Mouse (Mus musculus) cerebellum, adult 2 months (tissue): ENCODE measurements around the gene Tldc1.

ENCODE experiments used
- CTCF ChIP-seq: fragments of 200-500 bp; IDR thresholded peaks from 2 replicates; pipeline ENCODE4 v1.5.1; 2011; ENCODE audit warnings: low read depth, mild to moderate bottlenecking, control low read depth, low read length, moderate library complexity, borderline replicate concordance; ENCODE audit not compliant: insufficient read depth
- POLR2A ChIP-seq: fragments of 200-500 bp; IDR thresholded peaks from 2 replicates; pipeline ENCODE4 v1.6.1; 2011; ENCODE audit warnings: low read length, control low read depth, borderline replicate concordance; ENCODE audit not compliant: insufficient read depth

DNA sequence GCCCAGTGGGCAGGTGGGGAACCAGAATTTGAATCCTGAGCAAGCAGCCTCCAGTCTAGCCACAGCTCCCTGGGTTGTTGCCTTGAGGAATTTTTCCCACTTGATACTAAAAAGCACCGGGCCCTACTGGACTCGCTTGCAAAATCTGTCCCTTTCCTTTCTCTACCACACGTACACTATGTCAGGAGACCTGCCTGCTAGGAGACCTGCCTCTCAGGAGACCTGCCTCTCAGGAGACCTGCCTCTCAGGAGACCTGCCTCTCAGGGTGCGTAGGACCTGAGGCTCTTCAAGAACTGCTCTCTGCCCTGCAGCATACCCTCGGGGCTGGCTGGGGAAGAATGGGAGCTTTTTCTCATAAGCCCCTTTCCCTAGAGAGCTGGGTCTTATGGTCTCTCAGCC, 64.8 kb downstream of the Tldc1 start:
- TF ChIP-seq POLR2A (no peak), CTCF (no peak)
